Mouse (Mus musculus) lung, postnatal 25 days (tissue): ENCODE results near the gene Gm826.
A peak's percentile ranks its signal among the peaks of the same experiment; 100 is the strongest.

Experiments used
- DNase-seq: peaks from one replicate; pipeline ENCODE4 v3.0.0; 2022; ENCODE audit warnings: low spot score

Gene Gm826

DNA sequence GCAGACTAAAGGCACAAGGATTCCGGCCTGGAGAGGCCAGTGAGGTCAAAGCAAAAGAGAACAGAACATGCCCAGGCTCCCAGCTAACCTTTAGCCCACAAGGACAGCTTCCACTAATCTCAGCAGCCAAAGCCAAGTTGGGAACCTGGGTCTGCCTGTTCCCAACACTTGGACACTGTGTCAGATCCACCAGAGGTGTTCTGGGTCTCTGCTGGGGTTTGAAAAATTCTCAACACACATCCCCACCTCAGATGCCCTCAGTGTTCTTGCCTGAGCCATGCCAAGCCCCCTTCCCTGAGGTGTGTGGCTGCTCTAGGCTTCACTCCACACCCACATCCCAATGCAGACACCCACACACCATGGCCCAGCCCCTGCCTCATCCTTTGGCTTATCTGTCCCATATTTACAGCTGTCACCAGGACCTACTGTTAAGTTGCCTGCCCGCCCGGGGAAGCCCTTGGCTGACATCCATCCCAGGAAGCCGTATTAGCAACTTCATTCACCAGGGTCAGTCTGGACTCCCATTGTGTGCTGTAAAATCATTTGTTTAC is at the start of gene Gm826:
Gm826 (minus strand) TSS at position 52 of the 551 bp plus-strand sequence.
- DNase-seq: peak; percentile 51

GRCm38 (mm10) chr2:160383418-160383817 is 49.5 kb upstream of the Gm826 start:
- no peak for DNase-seq

GRCm38 (mm10) chr2:160378271-160378670 is 44.3 kb upstream of the Gm826 start:
- peak; percentile 44 for DNase-seq

- no peak for DNase-seq
Measured at GRCm38 (mm10) chr2:160376236-160376635, 42.3 kb upstream of the Gm826 start.

DNA sequence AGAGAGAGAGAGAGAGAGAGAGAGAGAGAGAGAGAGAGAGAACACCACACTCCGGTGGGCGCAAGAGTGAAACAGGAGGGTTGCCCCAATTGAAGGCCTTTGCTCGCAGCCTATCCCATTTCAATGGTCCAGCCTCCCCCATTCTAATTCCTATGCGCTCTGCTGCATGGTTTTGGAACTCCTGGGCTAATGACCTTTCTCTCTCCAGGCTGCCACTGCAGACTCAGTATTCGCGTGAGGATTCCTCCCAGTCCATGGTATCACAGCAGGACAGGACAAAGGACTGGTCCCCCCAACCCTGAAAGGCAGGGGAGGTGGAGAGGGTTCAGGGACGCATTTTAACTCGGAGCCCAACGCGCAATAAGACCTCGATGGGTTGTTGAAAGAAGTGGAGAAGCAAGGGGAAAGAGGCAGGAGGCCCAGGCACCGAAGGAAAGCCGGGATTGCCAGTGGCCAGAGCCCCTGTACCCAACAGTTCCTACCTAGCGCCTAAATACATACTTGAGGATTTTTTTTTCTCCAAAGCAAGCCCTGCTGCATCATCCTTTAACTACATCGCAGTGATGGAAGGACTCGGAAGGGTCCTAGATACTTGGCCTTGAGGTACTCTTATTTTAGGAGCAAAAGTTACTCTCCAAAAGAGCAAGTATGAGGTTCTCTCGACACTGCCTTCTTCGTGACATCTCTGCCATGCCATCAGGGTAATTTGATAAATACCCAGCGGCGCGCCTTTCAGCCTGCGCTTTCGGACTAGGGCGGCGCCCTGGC is 35.9 kb upstream of the Gm826 start:
- DNase-seq: no peak

DNA sequence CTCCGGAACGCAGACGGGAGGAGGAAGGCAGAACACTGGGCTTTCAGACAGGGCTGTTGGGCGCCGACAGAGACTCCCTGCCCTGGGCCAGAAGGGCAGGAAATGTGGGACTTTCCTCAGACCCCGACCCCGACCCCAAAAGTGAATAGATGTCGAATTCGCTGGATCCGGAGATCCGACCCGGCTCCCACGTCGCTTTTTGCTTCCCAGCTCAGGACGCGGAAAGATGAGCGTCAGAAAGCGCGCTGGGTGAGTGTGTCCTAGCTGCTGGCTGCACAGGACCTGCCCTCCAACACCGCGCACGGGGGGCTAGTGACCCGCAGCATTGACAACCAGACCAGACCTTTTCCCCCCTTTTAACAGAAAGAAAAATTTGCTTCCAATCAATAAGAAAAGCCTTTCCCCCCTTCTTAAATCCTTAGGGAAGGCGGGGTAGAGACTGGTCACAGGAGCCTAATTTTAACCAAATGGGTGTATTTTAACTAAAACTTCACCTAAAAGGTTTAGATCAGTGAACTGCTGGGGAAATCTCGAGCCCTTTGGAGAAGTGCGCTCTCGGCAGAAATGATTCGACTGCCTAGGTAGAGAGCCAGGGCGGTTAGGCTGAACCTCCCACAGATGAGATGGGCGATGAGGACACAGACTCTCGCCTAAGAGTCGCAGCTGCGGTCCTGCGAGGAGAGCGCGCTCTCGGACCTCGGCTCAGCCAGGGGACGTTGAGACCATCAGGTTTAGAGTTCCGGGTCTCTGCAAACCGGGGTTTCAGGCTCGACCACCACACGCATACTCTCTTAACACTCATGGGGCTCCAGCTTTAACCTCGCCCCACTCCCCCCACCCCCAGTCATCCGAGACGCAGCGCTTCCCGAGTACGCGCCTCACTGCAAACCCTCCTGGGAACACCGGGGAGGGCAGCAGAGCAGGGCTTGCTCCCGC is 34.7 kb upstream of the Gm826 start:
- DNase-seq: no peak

DNA sequence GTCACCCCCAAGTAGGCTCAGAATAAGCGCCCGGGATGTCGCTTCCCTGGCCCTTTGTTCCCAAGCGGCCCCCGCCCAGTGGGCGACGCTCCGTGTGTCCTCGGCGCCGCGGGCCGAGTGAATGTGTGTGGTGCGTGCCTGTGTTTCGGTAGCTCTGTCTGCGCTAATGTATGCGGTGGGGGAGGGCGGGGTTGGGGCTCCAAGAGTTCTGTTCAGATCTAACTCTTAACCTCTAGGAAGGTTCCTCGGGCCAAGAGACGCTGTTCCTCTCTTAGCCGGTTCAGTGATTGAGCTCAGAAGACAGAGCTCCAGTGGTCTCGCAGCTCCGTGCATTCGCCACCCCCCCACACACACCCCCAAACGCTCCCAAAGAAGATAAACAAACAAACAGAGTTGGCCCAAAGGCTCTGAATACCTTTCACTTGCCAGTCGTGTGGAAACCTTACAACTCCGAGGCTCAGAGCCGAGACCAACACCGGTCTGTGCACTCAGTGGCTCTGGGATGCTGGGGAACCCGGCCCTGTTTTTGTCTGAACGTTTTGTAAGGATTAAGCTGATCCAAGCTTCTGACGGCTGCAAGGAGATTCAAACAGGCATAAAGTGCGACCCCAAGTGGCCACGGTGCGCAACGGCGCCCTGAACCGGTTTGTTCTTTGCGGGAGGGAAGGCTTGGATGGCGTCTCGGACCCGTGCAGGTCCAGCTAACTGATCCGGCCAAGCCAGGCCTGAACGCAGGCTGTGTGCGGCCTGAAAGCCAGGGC is 33.7 kb upstream of the Gm826 start:
- peak; percentile 89 for DNase-seq

- peak; percentile 91 for DNase-seq
Measured at GRCm38 (mm10) chr2:160366980-160367338, 33.0 kb upstream of the Gm826 start, which contains the start of gene Mafb. Gene Mafb (minus strand): TSS chr2:160367065.

- DNase-seq: no peak
Measured at GRCm38 (mm10) chr2:160366111-160366979, 32.4 kb upstream of the Gm826 start.

GRCm38 (mm10) chr2:160365107-160365911 is 31.3 kb upstream of the Gm826 start:
- DNase-seq: peak; percentile 23

DNA sequence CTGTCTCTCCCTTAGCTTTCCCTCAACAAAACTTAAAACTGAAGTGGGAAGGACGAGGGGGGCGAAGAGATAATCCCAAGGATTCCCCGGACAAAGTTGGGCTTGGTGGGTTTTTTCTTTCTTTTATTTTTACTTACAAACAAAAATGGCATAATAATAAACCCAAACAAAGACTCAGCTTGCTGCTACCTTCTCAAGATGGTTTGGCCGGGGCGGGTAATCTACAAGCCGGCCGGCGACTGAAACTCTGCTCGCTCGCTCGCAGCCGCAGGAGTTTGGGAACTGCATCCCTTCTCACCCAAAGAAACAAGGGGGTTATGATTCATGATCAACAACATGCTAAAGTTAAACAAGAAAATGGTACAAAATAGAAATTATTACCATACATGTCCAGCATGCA is 30.7 kb upstream of the Gm826 start:
- DNase-seq: no peak

- DNase-seq: no peak
Measured at GRCm38 (mm10) chr2:160364128-160364650, 30.2 kb upstream of the Gm826 start.

GRCm38 (mm10) chr2:160363201-160363600 is 29.2 kb upstream of the Gm826 start:
- no peak for DNase-seq

- DNase-seq: no peak
Measured at GRCm38 (mm10) chr2:160361442-160362121, 27.6 kb upstream of the Gm826 start.

DNA sequence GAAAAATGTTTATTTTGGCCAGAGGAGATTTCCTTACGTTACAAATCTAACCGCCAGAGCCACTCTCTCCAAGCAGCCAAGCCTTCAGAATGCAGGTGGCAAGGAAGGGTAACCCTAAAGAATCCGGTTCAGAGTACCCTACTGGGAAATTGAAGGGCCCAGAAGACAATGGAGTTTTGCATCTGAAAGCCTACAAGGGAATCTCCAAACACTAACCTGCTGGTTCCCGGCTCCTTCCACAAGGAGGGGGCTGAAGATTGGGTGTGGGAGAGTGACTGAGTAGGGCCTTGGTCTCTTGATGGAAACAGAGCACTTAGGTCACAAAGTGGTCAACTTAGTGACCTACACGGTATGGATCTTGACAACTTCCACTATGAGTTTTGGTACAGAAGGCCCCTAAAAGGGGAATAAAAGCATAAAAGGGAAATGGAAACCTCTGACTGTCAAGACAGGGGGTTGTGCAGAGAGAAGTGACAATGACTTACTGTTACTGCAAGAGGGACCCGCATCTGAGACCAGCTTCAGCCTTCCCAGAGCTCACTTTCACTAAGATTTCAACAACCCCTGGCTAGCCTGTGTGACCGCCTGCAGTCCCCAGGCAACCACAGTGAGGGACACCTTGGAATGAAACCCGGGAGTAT is 26.4 kb upstream of the Gm826 start:
- no peak for DNase-seq

- no peak for DNase-seq
Measured at GRCm38 (mm10) chr2:160358896-160359295, 24.9 kb upstream of the Gm826 start.

DNA sequence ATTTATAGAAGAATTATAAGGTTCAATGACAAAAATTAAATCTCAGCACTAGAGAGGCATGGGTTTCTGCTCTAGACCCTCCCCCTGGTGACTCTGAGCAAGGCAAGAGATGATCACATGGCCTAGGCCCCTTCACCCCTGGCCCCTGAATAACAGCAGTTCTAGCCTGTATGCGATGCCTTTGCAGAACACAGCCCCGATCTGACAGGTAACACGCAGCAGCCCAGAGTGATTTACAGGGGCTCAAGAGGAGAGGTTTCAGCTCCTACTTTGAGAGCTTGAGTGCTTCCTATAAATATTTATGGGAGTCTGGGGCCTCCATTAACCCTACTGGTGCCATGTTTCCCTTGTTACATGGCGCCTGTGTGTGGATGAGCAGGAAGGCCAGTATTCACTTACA is 23.5 kb upstream of the Gm826 start:
- no peak for DNase-seq

GRCm38 (mm10) chr2:160356132-160356531 is 22.2 kb upstream of the Gm826 start:
- DNase-seq: no peak

- no peak for DNase-seq
Measured at GRCm38 (mm10) chr2:160354319-160354718, 20.4 kb upstream of the Gm826 start.
